Mouse (Mus musculus) left cerebral cortex, postnatal 14 days (tissue): ENCODE measurements around the gene Ptpn13. TPM values are rescaled to one million over a fixed set of nuclear protein-coding genes. Genes with fewer than 3 reads are reported as not detected.

Experiments
- DNase-seq, 2 experiments: peaks; one replicate each; pipeline ENCODE4 v3.0.0; 2021 to 2022; ENCODE audit warnings: low spot score in 2 of 2, mixed read lengths in 1 of 2
- intact Hi-C: fragments of 180-260 bp; cut with DNase I; formaldehyde crosslinking; loops from one replicate; pipeline ENCODE4 v1.15.1; 2025
- total RNA-seq, 2 experiments: library from RNA; stranded (reverse); gene quantifications; 2 replicates each; pipeline ENCODE4 v1.2.3; 2021

Gene Ptpn13
- total RNA-seq, 2 experiments from 2014 or later = 8.3 to 9.6 TPM

DNA sequence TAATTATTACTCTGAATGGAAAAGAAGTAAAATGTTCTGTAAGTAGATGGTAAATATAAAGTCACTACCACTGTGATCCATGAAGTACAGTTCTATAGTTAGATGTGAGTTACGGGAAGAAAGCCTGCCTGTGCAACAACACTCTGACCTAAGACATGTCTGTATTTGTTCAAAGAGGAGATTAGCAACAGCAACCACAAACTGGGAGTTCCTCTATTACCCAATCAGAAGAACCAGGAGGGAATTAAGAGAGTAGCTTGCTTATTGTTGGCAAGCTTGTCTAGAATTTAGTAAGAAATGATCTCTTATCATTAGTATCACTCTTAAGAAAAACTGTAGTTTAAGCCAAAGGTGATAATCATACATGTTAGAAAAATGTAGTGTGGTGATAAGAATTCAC, 25.7 kb downstream of the Ptpn13 start:
- no peak for DNase-seq
- intact Hi-C loops = no loop called here

DNA sequence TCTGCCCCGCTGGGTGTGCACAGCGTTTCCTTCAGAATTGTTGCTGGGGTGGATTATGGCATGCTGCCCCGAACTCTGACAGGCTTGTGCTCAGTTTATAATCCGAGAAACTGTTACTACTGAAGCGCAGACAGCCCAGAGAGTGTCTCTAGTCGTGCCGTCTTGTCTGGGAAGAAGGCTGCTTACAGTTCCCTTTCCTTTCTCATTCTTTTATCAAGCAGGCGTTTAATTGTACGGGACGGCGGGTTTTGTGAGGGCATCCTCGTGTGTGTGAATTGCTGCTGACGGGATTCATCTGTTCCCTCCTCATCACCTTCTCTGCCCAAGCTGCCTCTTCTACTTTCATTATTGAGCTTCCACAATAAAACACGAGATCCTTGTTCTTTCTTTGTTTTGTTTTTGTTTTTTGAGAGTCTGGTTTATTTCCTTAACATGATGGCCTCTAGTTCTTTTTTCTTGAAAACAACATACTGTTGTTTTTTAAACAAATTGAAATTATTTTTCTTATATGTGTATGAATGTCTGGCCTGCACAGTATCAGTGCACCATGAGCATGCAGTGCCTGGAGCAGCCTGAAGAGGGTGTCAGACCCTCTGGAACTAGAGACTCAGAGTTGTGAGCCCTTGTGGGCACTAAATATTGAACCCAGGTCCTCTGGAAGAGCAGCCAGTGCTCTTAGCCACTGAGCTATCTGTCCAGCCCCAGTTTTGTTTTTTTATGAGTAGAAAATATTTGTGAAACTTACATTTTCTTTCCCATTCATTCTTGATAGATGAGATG, 28.6 kb downstream of the Ptpn13 start:
- intact Hi-C loops = no loop called here
- DNase-seq = no peak

DNA sequence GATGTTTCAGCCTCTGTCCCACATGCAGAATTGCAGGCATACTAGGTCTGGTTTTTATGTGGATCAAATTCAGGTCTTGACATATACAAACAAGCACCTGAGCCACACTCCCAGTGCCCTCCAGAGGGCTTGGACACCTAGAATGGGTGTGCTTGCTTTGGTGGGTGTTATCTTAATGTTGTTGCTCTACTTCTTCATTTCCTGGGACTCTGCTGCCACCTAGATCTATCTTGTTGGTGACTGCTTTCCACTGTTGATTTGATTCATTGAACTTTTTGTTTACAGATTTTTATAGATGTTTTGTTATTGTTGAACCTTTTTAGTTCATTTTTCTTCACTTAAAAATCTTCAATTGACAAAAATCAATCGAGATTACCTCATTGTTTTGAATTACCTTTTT, 31.8 kb downstream of the Ptpn13 start:
- intact Hi-C loops = loop anchor here (5.0 kb wide), 1 partner anchor 99 kb away; no protein-coding TSS in a partner anchor
- DNase-seq = no peak

DNA sequence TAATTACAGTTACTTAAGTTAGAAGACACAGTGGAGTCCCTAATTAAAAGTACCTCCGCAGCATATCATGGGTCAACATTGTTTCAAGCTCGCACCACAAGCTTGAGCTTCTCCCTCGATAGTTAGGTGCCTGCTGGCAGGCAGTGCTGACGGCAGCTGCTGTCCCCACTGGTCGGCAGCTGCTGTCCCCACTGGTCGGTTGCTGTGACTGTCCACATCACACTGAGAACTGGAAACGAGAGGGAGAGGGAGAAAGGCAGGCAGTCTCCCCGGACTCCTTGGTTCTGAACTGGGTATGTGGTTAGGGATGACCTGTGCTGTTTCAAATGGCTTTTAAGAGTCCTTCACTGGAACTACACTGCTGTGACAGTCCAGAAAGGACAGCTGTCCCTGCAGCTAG, 33.4 kb downstream of the Ptpn13 start:
- intact Hi-C loops = loop anchor here (5.0 kb wide), 1 partner anchor 101 kb away; no protein-coding TSS in a partner anchor
- DNase-seq = no peak

DNA sequence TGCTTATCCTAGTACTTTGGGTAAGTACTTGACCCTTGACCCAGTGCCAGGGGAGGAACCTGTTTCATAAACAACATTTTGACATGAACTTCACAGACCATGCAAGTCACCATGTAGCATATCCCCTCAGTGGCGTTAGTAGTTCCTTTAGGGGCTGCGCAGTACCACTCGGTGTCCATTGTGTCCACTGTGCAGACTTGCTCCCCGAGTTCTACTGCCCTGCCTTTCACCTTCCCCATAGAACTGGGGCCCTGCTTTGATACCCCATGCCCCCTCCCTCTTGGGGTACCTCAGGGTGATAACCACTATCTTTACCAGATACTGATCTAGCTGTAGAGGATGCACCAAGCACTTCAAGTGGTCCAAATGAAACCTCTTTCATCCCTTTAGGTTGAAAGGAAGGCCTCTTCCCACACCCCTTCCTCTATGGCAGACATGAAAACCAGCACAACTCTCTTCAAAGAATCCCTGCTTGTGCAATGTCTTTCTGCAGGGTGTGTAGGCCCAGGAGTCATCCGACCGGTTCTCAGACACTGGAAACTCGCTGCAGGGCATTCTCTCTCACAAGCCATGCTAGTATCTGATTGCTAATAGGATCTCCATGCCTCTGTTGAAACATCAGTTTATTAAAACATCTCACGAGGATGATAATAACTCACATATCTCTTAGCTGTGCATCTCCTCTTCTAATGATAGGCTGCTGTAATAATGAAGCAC, 34.1 kb downstream of the Ptpn13 start:
- intact Hi-C loops = loop anchor here (5.0 kb wide), 1 partner anchor 102 kb away; no protein-coding TSS in a partner anchor
- no peak for DNase-seq

DNA sequence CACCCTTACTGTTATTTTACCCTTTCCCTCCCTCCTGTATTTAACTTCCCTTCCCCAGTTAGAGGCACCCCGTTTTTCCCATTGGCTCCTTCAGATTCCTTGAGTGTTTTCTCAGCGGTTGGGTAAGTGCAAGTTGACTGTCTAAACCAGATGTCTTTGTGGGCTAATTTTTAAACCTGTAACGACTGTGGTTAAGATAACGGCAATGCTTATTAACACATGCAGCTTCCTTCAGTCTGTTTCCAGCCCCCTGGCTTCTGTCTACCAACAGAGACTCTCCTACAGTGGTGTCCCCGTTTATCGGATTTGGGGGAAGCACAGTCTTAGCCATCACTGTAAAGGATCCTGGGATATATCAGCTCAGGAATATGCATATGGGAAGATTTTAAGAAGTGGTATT, 35.9 kb downstream of the Ptpn13 start:
- intact Hi-C loops = no loop called here

DNA sequence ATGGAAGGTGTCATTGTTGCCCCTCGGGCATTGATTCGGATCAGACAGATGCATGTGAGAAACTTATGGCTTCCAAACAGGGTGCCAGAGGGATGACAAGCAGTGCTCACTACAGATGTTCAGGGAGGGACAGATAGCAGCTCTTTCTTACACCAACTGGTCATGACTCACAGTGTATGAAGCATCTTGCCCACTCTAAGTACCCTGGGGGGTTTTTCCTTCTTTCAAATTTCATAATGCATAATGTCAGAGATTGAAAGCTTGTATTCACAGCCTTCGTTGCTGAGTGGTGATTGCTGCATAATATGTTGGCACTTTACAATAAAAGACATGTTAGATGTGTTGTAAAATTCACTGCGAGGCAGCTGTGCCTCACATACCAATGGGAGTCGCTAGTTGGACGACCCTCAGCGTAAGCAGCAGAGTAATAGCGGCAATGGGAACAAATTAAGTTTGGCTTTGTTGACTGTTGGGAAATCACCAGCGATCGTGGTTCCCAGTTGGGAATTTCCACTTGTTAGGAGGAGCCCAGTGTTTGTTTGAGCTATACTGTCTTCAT, 38.7 kb downstream of the Ptpn13 start:
- no peak for DNase-seq
- intact Hi-C loops = no loop called here

More for the DNA sequence above, 35.9 kb downstream of the Ptpn13 start:
- no peak for DNase-seq

DNA sequence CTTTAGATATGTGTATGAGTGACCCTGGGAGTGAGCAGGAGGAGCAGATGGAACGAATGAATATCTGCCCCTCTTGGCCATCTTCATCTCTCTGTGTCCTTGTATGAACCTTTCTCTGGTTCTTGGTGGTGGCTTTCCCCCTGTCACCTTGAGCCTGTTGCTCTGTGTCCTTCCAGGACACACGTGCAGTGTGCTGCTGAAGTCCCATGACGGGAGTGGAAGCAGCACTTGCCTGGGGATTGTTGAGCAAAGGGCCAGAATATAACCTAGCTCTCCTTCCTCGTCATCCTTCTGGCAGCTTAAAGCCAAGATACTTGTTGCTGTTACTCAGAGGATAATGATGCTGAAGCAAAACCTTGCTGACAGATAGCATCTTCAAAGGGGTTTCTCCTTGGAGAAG, 39.3 kb downstream of the Ptpn13 start:
- intact Hi-C loops = no loop called here
- DNase-seq = no peak

DNA sequence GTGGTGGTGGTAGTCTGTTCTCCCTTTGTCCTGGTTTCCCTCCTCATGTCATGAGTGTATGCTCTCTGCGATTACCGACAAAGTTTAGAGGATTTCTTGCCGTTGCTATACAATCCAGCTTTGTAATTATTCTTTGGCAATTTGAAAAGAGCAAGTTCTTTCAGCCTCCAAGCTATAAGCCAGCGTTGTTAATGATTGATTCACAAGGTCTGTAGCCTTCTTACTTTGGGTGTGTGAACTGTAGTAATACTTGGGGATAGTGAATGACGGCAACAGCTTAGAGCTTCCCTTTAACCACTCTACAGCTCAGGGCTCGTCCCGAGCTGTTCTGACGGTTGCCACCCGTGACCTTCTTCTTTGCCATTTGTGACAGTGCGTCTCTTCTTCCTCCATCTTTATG, 39.8 kb downstream of the Ptpn13 start:
- no peak for DNase-seq
- intact Hi-C loops = no loop called here

DNA sequence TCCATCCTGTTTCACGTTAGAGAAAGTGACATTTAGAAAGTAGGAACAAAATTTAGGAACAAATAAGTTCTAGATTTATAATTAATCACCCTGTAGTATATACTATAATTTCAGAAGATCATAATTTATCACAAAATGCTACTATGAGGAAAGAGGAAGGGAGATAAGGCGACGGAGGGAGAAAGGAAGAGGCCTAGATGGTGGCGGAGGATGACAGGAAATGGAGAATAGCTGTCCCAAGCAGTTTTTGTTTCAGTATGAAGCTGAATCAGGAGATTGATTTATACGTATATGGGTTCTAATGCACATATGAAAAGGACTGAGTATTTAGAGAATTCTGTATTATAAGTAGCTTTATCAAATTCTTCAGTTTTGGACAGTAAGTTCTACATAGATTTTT, 47.7 kb downstream of the Ptpn13 start:
- no peak for DNase-seq
- intact Hi-C loops = no loop called here

DNA sequence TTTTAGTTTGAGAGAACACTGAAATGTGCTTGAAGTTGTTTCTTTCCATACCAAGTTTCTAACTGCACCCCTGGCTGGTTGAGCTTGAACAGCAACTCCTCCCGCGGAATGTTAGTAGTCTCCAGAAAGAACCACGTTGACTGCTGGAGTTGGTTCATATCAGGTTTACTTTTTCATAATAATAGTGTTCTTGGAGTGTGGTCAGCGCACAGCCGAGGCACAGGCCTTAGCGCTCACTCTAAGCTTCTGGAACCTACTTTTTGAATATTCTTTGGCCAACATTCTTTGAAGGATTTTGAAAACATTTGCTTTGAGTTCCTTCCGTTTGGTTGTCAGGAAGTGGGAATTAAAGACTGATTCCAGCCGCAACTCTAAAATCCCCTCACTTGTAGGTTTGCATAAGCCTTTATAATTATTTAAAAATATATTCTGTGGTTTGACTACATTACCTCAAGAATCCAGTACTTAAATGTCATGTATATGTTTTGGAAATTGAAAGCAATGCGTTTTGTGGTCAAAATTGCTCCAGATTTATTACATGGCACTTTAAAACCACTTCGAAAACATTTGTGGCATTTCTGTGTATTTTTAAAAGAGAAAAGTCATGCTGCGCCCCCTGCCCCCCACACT, 48.6 kb downstream of the Ptpn13 start:
- no peak for DNase-seq
- intact Hi-C loops = no loop called here

DNA sequence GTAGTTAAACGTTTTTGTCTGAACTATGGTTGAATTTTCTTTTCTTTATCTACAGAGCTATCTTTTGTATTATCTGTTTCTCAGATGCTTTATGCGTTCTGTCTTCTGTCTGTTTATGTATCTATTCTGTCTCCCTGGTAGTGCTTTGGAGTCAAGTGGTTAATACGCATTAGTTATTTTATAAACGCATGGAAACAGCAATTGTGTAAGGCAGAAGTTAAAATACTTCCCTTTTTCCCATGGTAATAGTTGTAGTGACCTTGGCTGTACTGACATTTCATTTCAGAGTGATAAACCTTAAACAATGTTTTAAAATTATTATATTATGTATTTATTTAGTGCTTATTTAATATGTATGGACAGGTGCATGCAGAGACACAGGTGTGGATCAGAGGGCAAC, 49.3 kb downstream of the Ptpn13 start:
- no peak for DNase-seq
- intact Hi-C loops = no loop called here

DNA sequence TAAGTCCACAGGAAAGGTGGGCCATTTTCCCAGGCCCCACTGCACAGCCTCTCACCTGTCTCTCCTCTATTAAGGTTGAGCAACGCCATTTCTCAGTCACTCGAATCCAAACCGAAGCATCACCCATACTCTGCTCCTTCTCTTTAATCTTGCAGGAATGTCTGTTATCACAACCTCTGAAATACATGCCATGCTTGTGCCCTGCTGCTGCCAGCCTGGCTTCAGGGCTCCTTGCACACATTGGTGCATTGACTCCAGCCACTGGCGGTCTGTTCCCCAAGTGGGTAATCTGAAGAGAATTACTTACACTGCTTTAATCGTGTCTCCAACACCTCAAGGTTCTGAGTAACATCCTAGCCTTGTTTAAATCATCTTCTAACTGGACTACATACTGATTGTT, 50.5 kb downstream of the Ptpn13 start:
- no peak for DNase-seq
- intact Hi-C loops = no loop called here

DNA sequence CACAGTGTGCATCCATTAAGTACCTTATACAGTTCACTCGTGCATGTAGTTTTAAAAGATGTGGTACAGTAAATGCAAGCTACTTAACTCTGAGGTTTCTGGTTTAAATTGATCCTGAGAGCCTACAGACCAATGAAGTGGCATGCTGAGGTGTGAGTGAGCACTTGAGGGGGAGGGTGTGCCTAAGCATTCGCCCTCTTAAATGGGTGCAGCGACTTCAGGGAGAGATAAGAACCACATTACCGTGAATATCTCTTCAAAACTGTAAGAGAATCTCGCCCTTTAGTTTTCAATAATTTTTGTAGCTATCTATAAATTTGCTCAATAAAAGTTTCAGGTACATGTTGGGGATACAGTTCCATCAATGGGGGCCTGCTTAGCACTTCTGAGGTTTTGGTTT, 54.5 kb downstream of the Ptpn13 start:
- intact Hi-C loops = no loop called here
- no peak for DNase-seq

DNA sequence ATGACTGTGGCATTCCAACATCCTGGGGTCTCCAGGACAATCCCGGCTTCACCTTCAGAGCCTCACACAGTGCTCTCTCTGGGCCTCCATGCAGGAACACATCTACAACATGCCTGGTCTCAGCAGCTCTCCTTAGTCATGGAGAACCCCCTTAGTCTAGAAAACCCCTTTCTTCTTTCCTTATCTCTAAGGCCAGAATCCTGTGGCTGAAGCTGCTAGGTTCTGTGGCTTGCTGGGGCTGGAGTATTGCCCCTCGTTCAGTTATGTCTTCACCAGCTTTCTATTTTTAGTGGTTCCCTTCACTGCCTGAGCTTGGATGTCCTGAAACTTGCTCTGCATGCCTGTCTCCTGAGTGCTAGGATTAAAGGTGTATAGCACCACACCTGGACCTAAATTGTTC, 56.2 kb downstream of the Ptpn13 start:
- intact Hi-C loops = no loop called here
- no peak for DNase-seq

DNA sequence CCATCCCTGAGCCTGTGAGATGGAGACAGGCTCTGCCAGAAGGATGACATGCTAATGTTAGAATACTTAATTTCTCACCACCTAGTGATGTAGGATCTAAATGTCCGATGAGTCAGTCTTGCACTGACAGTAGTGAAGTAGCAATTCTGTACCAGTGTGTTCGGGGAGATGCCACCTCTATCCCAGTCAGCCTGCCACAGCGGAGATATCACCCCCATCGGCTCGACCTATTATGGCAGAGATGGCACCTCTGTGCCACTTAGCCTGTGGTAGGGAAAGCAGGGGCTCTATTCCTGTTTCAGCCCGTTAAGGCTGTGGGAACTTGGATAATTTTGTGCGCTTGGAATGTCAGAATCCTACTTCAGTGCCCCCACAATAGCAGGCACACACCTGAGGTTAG, 62.0 kb downstream of the Ptpn13 start:
- intact Hi-C loops = no loop called here

DNA sequence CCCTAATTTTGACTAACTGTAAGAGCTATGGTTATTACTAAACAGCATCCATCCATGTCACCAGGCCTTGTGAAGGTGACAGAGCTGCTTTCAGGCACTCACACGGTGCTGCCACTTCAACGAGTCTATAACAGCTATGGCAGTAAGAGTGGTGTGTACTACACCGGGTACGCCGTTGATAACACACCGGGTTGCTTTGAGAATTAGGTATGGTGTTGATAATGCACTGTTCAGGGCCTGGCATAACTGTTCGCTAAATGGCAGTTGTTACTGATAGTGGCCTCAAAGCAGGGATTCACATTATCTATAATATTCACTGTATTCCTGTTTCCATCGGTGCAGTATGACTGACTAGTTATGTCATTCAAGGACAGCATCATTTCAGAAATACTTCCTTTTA, 66.0 kb downstream of the Ptpn13 start:
- DNase-seq = no peak
- intact Hi-C loops = no loop called here

More for the DNA sequence above, 62.0 kb downstream of the Ptpn13 start:
- no peak for DNase-seq

DNA sequence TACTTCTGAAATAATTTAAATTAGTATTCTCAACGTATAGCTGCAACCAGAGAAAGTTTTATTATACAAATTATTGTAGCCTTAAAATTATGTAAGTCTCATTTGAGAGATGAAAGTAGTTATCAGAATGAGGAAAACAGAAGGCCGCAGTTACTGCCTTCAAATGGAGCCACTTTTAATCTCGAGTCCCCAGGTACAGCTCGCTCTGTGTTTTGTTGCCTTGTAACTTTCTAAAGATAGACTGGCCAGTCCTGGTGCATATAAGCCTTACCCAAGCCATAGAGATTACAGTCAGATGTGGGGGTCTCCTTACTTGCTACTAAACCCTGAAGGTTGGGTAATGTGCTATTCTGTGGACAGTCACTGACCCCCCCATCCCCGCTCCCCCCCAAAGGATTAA, 66.8 kb downstream of the Ptpn13 start:
- intact Hi-C loops = no loop called here
- no peak for DNase-seq

DNA sequence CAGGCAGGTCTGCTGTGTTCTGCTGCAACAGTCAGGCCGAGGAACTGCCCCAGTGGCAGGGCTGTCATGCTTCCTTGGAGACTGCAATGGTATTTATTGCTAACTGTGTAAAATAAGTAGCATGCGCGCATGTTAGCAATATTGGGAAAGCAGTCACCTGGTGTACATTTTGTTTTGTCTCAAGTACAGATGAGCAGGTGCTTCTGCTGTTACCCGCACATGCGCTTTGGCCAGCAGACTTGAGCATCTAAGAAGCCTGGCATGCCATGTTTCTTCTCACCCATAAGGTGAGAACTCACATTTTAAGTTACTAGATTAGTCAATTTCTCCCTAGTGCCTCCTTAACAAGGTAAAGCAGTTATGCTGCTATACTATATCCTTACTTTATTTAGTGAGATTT, 72.1 kb downstream of the Ptpn13 start:
- intact Hi-C loops = no loop called here
- no peak for DNase-seq

DNA sequence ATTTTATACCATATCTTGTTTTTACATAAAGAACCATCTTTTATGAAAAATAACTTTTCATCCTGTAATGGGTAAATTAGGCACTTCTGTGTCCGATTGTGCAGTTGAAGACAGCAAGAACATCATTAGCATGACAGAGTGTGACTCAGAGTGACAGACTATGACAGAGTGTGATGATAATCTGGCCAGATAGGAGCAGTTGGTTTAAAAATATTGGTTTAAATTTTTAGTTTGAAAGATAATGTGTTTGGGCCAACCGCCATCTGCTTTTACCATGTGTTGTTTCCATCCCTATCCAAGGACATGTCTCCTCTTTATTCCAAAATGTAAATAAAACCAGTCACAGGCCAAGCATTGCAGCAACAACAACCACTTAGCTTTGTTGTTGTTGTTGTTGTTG, 72.5 kb downstream of the Ptpn13 start:
- intact Hi-C loops = no loop called here
- no peak for DNase-seq
